Mouse (Mus musculus) forebrain, postnatal 0 days (tissue): ENCODE measurements at regions not wholly inside any gene's neighbourhood (a gene's known extent, or its start where the extent isn't known, plus 50 kb on each side); places are given as distances from the start of the nearest gene placed in this dataset.

ENCODE experiments used
- ATAC-seq: fragments of 200-750 bp; cut with Nextera tagmentation; 2 replicates; pipeline ENCODE4 v1.8.0; 2017; ENCODE audit warnings: mild to moderate bottlenecking, moderate library complexity
- DNase-seq: peaks from one replicate; pipeline ENCODE4 v3.0.0-alpha.2; 2015
- H3K27ac ChIP-seq: fragments of 300-500 bp; sonication (generic); 2 replicates; pipeline ENCODE4 v1.5.1; 2014; ENCODE audit warnings: low read depth, mild to moderate bottlenecking, antibody characterized with exemption, low read length, moderate library complexity, mixed read lengths
- H3K27me3 ChIP-seq: fragments of 300-500 bp; sonication (generic); 2 replicates; pipeline ENCODE4 v1.6.1; 2014; ENCODE audit warnings: mild to moderate bottlenecking, low read length, mixed read lengths; ENCODE audit not compliant: insufficient read depth
- H3K36me3 ChIP-seq: fragments of 300-500 bp; sonication (generic); 2 replicates; pipeline ENCODE4 v1.6.1; 2014; ENCODE audit warnings: mild to moderate bottlenecking, moderate library complexity; ENCODE audit not compliant: insufficient read depth
- H3K4me1 ChIP-seq: fragments of 300-500 bp; sonication (generic); 2 replicates; pipeline ENCODE4 v1.6.1; 2014; ENCODE audit warnings: antibody characterized with exemption; ENCODE audit not compliant: insufficient read depth
- H3K4me2 ChIP-seq: fragments of 300-500 bp; sonication (generic); 2 replicates; pipeline ENCODE4 v1.6.1; 2014; ENCODE audit warnings: low read depth, mild to moderate bottlenecking, moderate library complexity
- H3K4me3 ChIP-seq: fragments of 300-500 bp; sonication (generic); 2 replicates; pipeline ENCODE4 v1.5.1; 2014; ENCODE audit warnings: low read depth, low read length, mixed read lengths
- H3K9ac ChIP-seq: fragments of 300-500 bp; sonication (generic); 2 replicates; pipeline ENCODE4 v1.6.1; 2014; ENCODE audit warnings: mild to moderate bottlenecking
- H3K9me3 ChIP-seq: fragments of 300-500 bp; sonication (generic); 2 replicates; pipeline ENCODE4 v1.6.1; 2016; ENCODE audit warnings: low read length
- CTCF ChIP-seq: sonication (generic); IDR thresholded peaks from 2 replicates; pipeline ENCODE4 v1.5.1; 2016; ENCODE audit warnings: antibody characterized with exemption, control low read depth, low read depth
- WGBS: fragments of 180-500 bp; shearing (Covaris S2); extraction: QIAGEN DNeasy Blood & Tissue Kit; methylation state at CpG from one replicate; pipeline ENCODE4 v1.1.7; 2014; 5-methylcytosine and 5-hydroxymethylcytosine counted together

- H3K4me1 ChIP-seq: no peaks in the 10 kb centered on the region
- WGBS: 21% methylated on average over 5 of the region's 5 CpGs
- no peak overlapping the region for H3K4me3 ChIP-seq
- H3K9me3 ChIP-seq: no peaks in the 10 kb centered on the region
- H3K27me3 ChIP-seq: no peaks in the 10 kb centered on the region
- no peak overlapping the region for H3K9ac ChIP-seq
- no peak for DNase-seq
- no peak for ATAC-seq
- H3K4me2 ChIP-seq: no peak overlapping the region
- no peak overlapping the region for H3K27ac ChIP-seq
- TF ChIP-seq CTCF: no peak
- no peaks in the 10 kb centered on the region for H3K36me3 ChIP-seq
Observed at GRCm38 (mm10) chr5:101124941-101125453, 279.5 kb downstream of the Gpat3 start.

GRCm38 (mm10) chr5:101122914-101123313, 277.4 kb downstream of the Gpat3 start:
- 89% methylated on average over 6 of the region's 6 CpGs for WGBS
- Histone ChIP-seq H3K4me1 (no peaks in the 10 kb centered on the region), H3K27me3 (no peaks in the 10 kb centered on the region), H3K36me3 (no peaks in the 10 kb centered on the region), H3K4me2 (no peak overlapping the region), H3K9me3 (no peaks in the 10 kb centered on the region), H3K4me3 (no peak overlapping the region), H3K9ac (no peak overlapping the region), H3K27ac (no peak overlapping the region)
- DNase-seq (no peak), ATAC-seq (no peak)
- no peak for TF ChIP-seq CTCF

GRCm38 (mm10) chr5:101120509-101121201, 275.1 kb downstream of the Gpat3 start:
- Histone ChIP-seq H3K9me3 (no peaks in the 10 kb centered on the region), H3K4me1 (no peaks in the 10 kb centered on the region), H3K36me3 (no peaks in the 10 kb centered on the region), H3K27ac (no peak overlapping the region), H3K4me2 (no peak overlapping the region), H3K27me3 (no peaks in the 10 kb centered on the region), H3K4me3 (no peak overlapping the region), H3K9ac (no peak overlapping the region)
- TF ChIP-seq CTCF: no peak
- 46% methylated on average over 5 of the region's 5 CpGs for WGBS
- no peak for DNase-seq
- ATAC-seq: no peak

- WGBS: 36% methylated on average over 7 of the region's 7 CpGs
- no peak overlapping the region for H3K4me2 ChIP-seq
- no peak overlapping the region for H3K27ac ChIP-seq
- ATAC-seq: no peak
- no peaks in the 10 kb centered on the region for H3K4me1 ChIP-seq
- H3K9ac ChIP-seq: no peak overlapping the region
- DNase-seq: no peak
- no peaks in the 10 kb centered on the region for H3K27me3 ChIP-seq
- H3K4me3 ChIP-seq: no peak overlapping the region
- H3K36me3 ChIP-seq: no peaks in the 10 kb centered on the region
- TF ChIP-seq CTCF: no peak
- H3K9me3 ChIP-seq: no peaks in the 10 kb centered on the region
Observed at GRCm38 (mm10) chr5:101112151-101112769, 266.7 kb downstream of the Gpat3 start.

GRCm38 (mm10) chr5:101111619-101112018, 266.1 kb downstream of the Gpat3 start:
- no peak overlapping the region for H3K9ac ChIP-seq
- H3K9me3 ChIP-seq: no peaks in the 10 kb centered on the region
- no peak for TF ChIP-seq CTCF
- DNase-seq (no peak), ATAC-seq (peak; percentile 48)
- H3K4me2 ChIP-seq: no peak overlapping the region
- no peak overlapping the region for H3K27ac ChIP-seq
- no peaks in the 10 kb centered on the region for H3K4me1 ChIP-seq
- H3K4me3 ChIP-seq: no peak overlapping the region
- no peaks in the 10 kb centered on the region for H3K27me3 ChIP-seq
- WGBS: 55% methylated on average over 4 of the region's 4 CpGs
- H3K36me3 ChIP-seq: no peaks in the 10 kb centered on the region

GRCm38 (mm10) chr5:101100975-101101699, 255.6 kb downstream of the Gpat3 start:
- no peak overlapping the region for H3K4me3 ChIP-seq
- H3K4me1 ChIP-seq: no peaks in the 10 kb centered on the region
- H3K9me3 ChIP-seq: no peaks in the 10 kb centered on the region
- no peak for ATAC-seq
- no peak for DNase-seq
- H3K36me3 ChIP-seq: no peaks in the 10 kb centered on the region
- H3K4me2 ChIP-seq: no peak overlapping the region
- H3K27me3 ChIP-seq: no peaks in the 10 kb centered on the region
- no peak overlapping the region for H3K27ac ChIP-seq
- WGBS: 85% methylated on average over 11 of the region's 11 CpGs
- H3K9ac ChIP-seq: no peak overlapping the region
- no peak for TF ChIP-seq CTCF

GRCm38 (mm10) chr5:101091027-101091598, 245.6 kb downstream of the Gpat3 start:
- H3K27me3 ChIP-seq: no peaks in the 10 kb centered on the region
- peak overlapping the region; percentile 46 for H3K27ac ChIP-seq
- ATAC-seq (peak; percentile 90), DNase-seq (peak; percentile 78)
- no peaks in the 10 kb centered on the region; the same call in 1 of the 2 replicates for H3K4me1 ChIP-seq
- peak overlapping the region; percentile 44 for H3K4me2 ChIP-seq
- H3K36me3 ChIP-seq: no peaks in the 10 kb centered on the region
- peak overlapping the region; percentile 19; the same call in 1 of the 2 replicates for H3K9ac ChIP-seq
- WGBS: 12% methylated on average over 21 of the region's 21 CpGs
- H3K9me3 ChIP-seq: no peaks in the 10 kb centered on the region
- peak overlapping the region; percentile 18 for H3K4me3 ChIP-seq
- no peak for TF ChIP-seq CTCF
